In genomic region chr12:109458896-109459295, GRCm38 (mm10) we compare ENCODE assay signal across 9 mouse cellular contexts. TPM values are rescaled to one million over a fixed set of nuclear protein-coding genes. Genes with fewer than 3 reads are reported as not detected.
DNase-seq lines count a peak whose midpoint lies in the region; ATAC-seq and TF ChIP-seq lines count a peak whose summit lies in the region.
"Had no signal": no experiment of that assay in that cellular context is flagged by ENCODE, and none has a peak within 500 bp of the region (broad histone marks: within the 10 kb centered on the region; RNA-seq: fewer than 3 reads in every experiment).

No protein-coding gene starts in this region.

- H3K4me3 ChIP-seq in heart, embryonic 16.5 days (ENCODE audit: low read length) = no peak overlapping the region; the same call in 1 of the 2 replicates
- no peak overlapping the region for H3K4me3 ChIP-seq in embryonic facial prominence, embryonic 13.5 days
- H3K4me3 ChIP-seq in forebrain, postnatal 0 days (ENCODE audit: low read depth, low read length) = no peak overlapping the region
- H3K4me3 ChIP-seq in midbrain, embryonic 14.5 days (replicated peaks; ENCODE audit: low read depth, low read length) = peak overlapping the region; percentile 13; the same call in 1 of the 2 replicates
- H3K4me3 ChIP-seq: gastrocnemius, adult 2 months had no signal

- peaks cover 63% of the 10 kb centered on the region for H3K27me3 ChIP-seq in heart, embryonic 16.5 days (ENCODE audit: control insufficient read depth, insufficient read depth, low read length)
- H3K27me3 ChIP-seq in embryonic facial prominence, embryonic 13.5 days = peaks cover 74% of the 10 kb centered on the region
- H3K27me3 ChIP-seq in forebrain, postnatal 0 days (ENCODE audit: insufficient read depth, low read length) = peaks cover 44% of the 10 kb centered on the region
- H3K27me3 ChIP-seq in midbrain, embryonic 14.5 days (ENCODE audit: control insufficient read depth, insufficient read depth, low read length) = peaks cover 41% of the 10 kb centered on the region

- peak overlapping the region; percentile 59 for H3K4me2 ChIP-seq in heart, embryonic 16.5 days (ENCODE audit: low read depth, low read length)
- H3K4me2 ChIP-seq in embryonic facial prominence, embryonic 13.5 days = peak overlapping the region; percentile 51; the same call in 1 of the 2 replicates
- 0 out of 2 replicates have a peak overlapping the region, but pooled peaks have one; percentile 32 for H3K4me2 ChIP-seq in forebrain, postnatal 0 days (ENCODE audit: low read depth)
- H3K4me2 ChIP-seq in midbrain, embryonic 14.5 days (ENCODE audit: low read length) = peak overlapping the region; percentile 45

- TF ChIP-seq CTCF in forebrain, postnatal 0 days (IDR thresholded peaks at IDR 0.05; ENCODE audit: low read depth) = no peak

- H3K27ac ChIP-seq in heart, embryonic 16.5 days (ENCODE audit: low read length) = no peak overlapping the region
- no peak overlapping the region for H3K27ac ChIP-seq in embryonic facial prominence, embryonic 13.5 days
- H3K27ac ChIP-seq in forebrain, postnatal 0 days (ENCODE audit: low read depth, low read length) = no peak overlapping the region
- no peak overlapping the region for H3K27ac ChIP-seq in midbrain, embryonic 14.5 days (replicated peaks; ENCODE audit: low read depth, low read length)
- H3K27ac ChIP-seq: gastrocnemius, adult 2 months had no signal

- 33% methylated on average over 10 of the region's 10 CpGs for WGBS in heart, embryonic 16.5 days
- 24% methylated on average over 10 of the region's 10 CpGs for WGBS in embryonic facial prominence, embryonic 13.5 days
- 10% methylated on average over 10 of the region's 10 CpGs for WGBS in forebrain, postnatal 0 days
- WGBS in midbrain, embryonic 14.5 days = 9% methylated on average over 10 of the region's 10 CpGs

- peaks cover 5% of the 10 kb centered on the region; the same call in 1 of the 2 replicates for H3K4me1 ChIP-seq in heart, embryonic 16.5 days (ENCODE audit: control insufficient read depth, insufficient read depth, low read length)
- peaks cover 44% of the 10 kb centered on the region for H3K4me1 ChIP-seq in embryonic facial prominence, embryonic 13.5 days
- no peaks in the 10 kb centered on the region for H3K4me1 ChIP-seq in forebrain, postnatal 0 days (ENCODE audit: insufficient read depth)
- H3K4me1 ChIP-seq in midbrain, embryonic 14.5 days (ENCODE audit: control insufficient read depth, insufficient read depth, low read length) = peaks cover 33% of the 10 kb centered on the region

- H3K9ac ChIP-seq in heart, embryonic 16.5 days (ENCODE audit: low read length) = no peak overlapping the region
- H3K9ac ChIP-seq in embryonic facial prominence, embryonic 13.5 days = no peak overlapping the region
- no peak overlapping the region for H3K9ac ChIP-seq in forebrain, postnatal 0 days
- H3K9ac ChIP-seq in midbrain, embryonic 14.5 days (replicated peaks; ENCODE audit: low read length) = no peak overlapping the region

- no peaks in the 10 kb centered on the region for H3K36me3 ChIP-seq in heart, embryonic 16.5 days (ENCODE audit: control insufficient read depth, insufficient read depth)
- no peaks in the 10 kb centered on the region for H3K36me3 ChIP-seq in embryonic facial prominence, embryonic 13.5 days
- no peaks in the 10 kb centered on the region for H3K36me3 ChIP-seq in forebrain, postnatal 0 days (ENCODE audit: insufficient read depth)
- no peaks in the 10 kb centered on the region for H3K36me3 ChIP-seq in midbrain, embryonic 14.5 days (ENCODE audit: control insufficient read depth, insufficient read depth, low read length)

- no peak for DNase-seq in heart, adult 9 months (ENCODE audit: low spot score in 2 of 2)
- DNase-seq in forebrain, postnatal 0 days = no peak
- peak; percentile 57 for DNase-seq in midbrain, embryonic 14.5 days
- no peak for DNase-seq in T-cell, adult 2 months (ENCODE audit: low spot score)
- no peak for DNase-seq in spleen, postnatal 36 days (ENCODE audit: low spot score in 2 of 2)
- DNase-seq: gastrocnemius, adult 2 months; lung, adult 2 months had no signal

- no peaks in the 10 kb centered on the region for H3K9me3 ChIP-seq in heart, embryonic 16.5 days (replicated peaks; ENCODE audit: control insufficient read depth, low read length)
- H3K9me3 ChIP-seq in embryonic facial prominence, embryonic 13.5 days = no peaks in the 10 kb centered on the region
- H3K9me3 ChIP-seq in forebrain, postnatal 0 days (ENCODE audit: low read length) = no peaks in the 10 kb centered on the region
- H3K9me3 ChIP-seq in midbrain, embryonic 14.5 days (ENCODE audit: control insufficient read depth, low read length) = no peaks in the 10 kb centered on the region

- ATAC-seq in heart, embryonic 16.5 days (replicated peaks; ENCODE audit: extremely low read depth, insufficient read depth, low FRiP score) = no peak
- no peak for ATAC-seq in embryonic facial prominence, embryonic 13.5 days (ENCODE audit: insufficient number of reproducible peaks, insufficient read depth, low FRiP score, low TSS enrichment, low read depth)
- no peak for ATAC-seq in forebrain, postnatal 0 days
- ATAC-seq in midbrain, embryonic 14.5 days (ENCODE audit: low FRiP score, low TSS enrichment) = no peak

RNA-seq across cellular contexts. Expression of gene Dlk1, which starts 6.3 kb away (rescaled TPM):
- 169 and 179 TPM in 2 replicates for polyA plus RNA-seq in heart, embryonic 16.5 days (2015; fragmentation: Nextera tagmentation; extraction: Ambion mirVana)
- 176 and 272 TPM in 2 replicates for polyA plus RNA-seq in embryonic facial prominence, embryonic 13.5 days (2015; fragmentation: Nextera tagmentation; extraction: Ambion mirVana)
- 16.5 and 35.8 TPM in 2 replicates for total RNA-seq in forebrain, postnatal 0 days (2014; rRNA removed)
- 12.6 and 18.8 TPM in 2 replicates for polyA plus RNA-seq in forebrain, postnatal 0 days (2015; fragmentation: Nextera tagmentation; extraction: Ambion mirVana)
- polyA plus RNA-seq in midbrain, embryonic 14.5 days (2014; fragmentation: Nextera tagmentation; extraction: Ambion mirVana) = 50.3 and 51.4 TPM in 2 replicates
